Mouse (Mus musculus) myocyte (in vitro differentiated cells): ENCODE data around the gene Itk.

ENCODE experiments used
- CEBPB ChIP-seq: IDR thresholded peaks from 2 replicates; pipeline ENCODE4 v1.6.1; 2011; ENCODE audit warnings: mild to moderate bottlenecking, moderate library complexity; ENCODE audit not compliant: poor library complexity, insufficient read depth, severe bottlenecking
- E2F4 ChIP-seq: IDR thresholded peaks from one replicate; pipeline ENCODE4 v1.6.1; 2011; ENCODE audit warnings: mild to moderate bottlenecking, control low read depth, moderate library complexity; ENCODE audit not compliant: insufficient read depth
- MAX ChIP-seq: IDR thresholded peaks from one replicate; pipeline ENCODE4 v1.6.1; 2011; ENCODE audit warnings: low read depth, mild to moderate bottlenecking, control low read depth
- MYOD1 ChIP-seq, 3 experiments: IDR thresholded peaks; one replicate each; pipeline ENCODE4 v1.6.1; 2011; ENCODE audit warnings: control low read depth in 2 of 3, low read depth in 2 of 3, mild to moderate bottlenecking in 2 of 3, moderate library complexity in 1 of 3; ENCODE audit not compliant: insufficient read length in 2 of 3, control insufficient read depth in 1 of 3
- MYOG ChIP-seq, 3 experiments: IDR thresholded peaks; one replicate each; pipeline ENCODE4 v1.6.1; 2011; ENCODE audit warnings: control low read depth in 2 of 3, low read depth in 2 of 3, mild to moderate bottlenecking in 2 of 3; ENCODE audit not compliant: insufficient read length in 2 of 3, control insufficient read depth in 1 of 3, insufficient read depth in 1 of 3
- POLR2A ChIP-seq: IDR thresholded peaks from one replicate; pipeline ENCODE4 v1.6.1; 2011; ENCODE audit warnings: low read depth, mild to moderate bottlenecking, control low read depth, moderate library complexity; ENCODE audit not compliant: insufficient read length
- POLR2AphosphoS2 ChIP-seq: IDR thresholded peaks from one replicate; pipeline ENCODE4 v1.6.1; 2011; ENCODE audit warnings: low read depth, control low read depth; ENCODE audit not compliant: insufficient read length
- REST ChIP-seq: IDR thresholded peaks from one replicate; pipeline ENCODE4 v1.6.1; 2011; ENCODE audit warnings: mild to moderate bottlenecking, control low read depth, moderate library complexity; ENCODE audit not compliant: insufficient read depth, insufficient read length
- SRF ChIP-seq: IDR thresholded peaks from one replicate; pipeline ENCODE4 v1.6.1; 2011; ENCODE audit warnings: low read depth; ENCODE audit not compliant: control insufficient read depth, insufficient read length
- TCF12 ChIP-seq: IDR thresholded peaks from one replicate; pipeline ENCODE4 v1.6.1; 2011; ENCODE audit warnings: mild to moderate bottlenecking, control low read depth; ENCODE audit not compliant: poor library complexity, insufficient read depth, severe bottlenecking
- TCF3 ChIP-seq: IDR thresholded peaks from one replicate; pipeline ENCODE4 v1.6.1; 2011; ENCODE audit warnings: low read depth, control low read depth; ENCODE audit not compliant: insufficient read length
- USF1 ChIP-seq: IDR thresholded peaks from one replicate; pipeline ENCODE4 v1.6.1; 2011; ENCODE audit warnings: low read depth, mild to moderate bottlenecking, control low read depth, moderate library complexity

DNA sequence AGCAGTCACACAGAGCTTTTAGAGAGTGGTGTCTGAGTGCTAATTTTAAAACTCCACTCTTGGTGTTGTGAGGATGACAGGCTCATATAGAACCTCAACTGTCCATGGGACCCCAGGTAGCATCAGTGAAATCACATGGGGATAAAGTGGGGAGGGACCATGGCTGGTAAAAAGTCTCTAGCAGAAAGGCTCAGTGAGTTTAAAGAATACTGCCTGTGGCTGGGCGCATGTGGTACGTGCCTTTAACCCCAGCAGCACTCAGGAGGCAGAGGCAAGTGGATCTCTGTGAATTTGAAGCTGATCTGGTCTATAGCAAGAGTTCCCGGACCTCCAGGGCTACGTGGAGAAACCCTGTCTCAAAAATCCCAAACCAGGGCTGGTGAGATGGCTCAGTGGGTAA is 6.8 kb downstream of the Itk start:
- TF ChIP-seq POLR2A (no peak), SRF (no peak), MYOD1 (IDR thresholded peaks at IDR 0.05; ENCODE audit: control insufficient read depth in 1 of 3, insufficient read length in 2 of 3, low read depth in 2 of 3) (no peak), MAX (no peak), POLR2AphosphoS2 (no peak), MYOG (IDR thresholded peaks at IDR 0.05; ENCODE audit: control insufficient read depth in 1 of 3, insufficient read depth in 1 of 3, insufficient read length in 2 of 3, low read depth in 2 of 3) (no peak), E2F4 (no peak), USF1 (no peak), REST (no peak), TCF12 (no peak), CEBPB (no peak), TCF3 (no peak)
